Mouse (Mus musculus) G1E (cell line): ENCODE data around the gene A030005L19Rik. TPM values are rescaled to one million over a fixed set of nuclear protein-coding genes. Genes with fewer than 3 reads are reported as not detected.

Source experiments
- ATAC-seq: 2 replicates; pipeline ENCODE4 v1.8.0; 2016; ENCODE audit warnings: mild to moderate bottlenecking; ENCODE audit not compliant: insufficient number of reproducible peaks, poor library complexity, low FRiP score, severe bottlenecking; ENCODE audit errors: extremely low read depth
- DNase-seq: peaks from one replicate; pipeline ENCODE4 v3.0.0; 2012; ENCODE audit warnings: low spot score
- H3K27me3 ChIP-seq: 2 replicates; pipeline ENCODE4 v1.6.1; 2012; ENCODE audit warnings: mild to moderate bottlenecking, low read length, inconsistent platforms; ENCODE audit not compliant: insufficient read depth
- H3K36me3 ChIP-seq: replicated peaks from 2 replicates; pipeline ENCODE3; 2012; ENCODE audit warnings: mild to moderate bottlenecking, inconsistent platforms
- H3K4me1 ChIP-seq: 2 replicates; pipeline ENCODE4 v1.6.1; 2012; ENCODE audit warnings: low read depth, low read length, inconsistent platforms, mixed read lengths; ENCODE audit not compliant: insufficient read depth
- H3K4me3 ChIP-seq: 2 replicates; pipeline ENCODE4 v1.5.1; 2012; ENCODE audit warnings: low read depth, mild to moderate bottlenecking, inconsistent platforms, low read length, moderate library complexity, mixed read lengths
- H3K9me3 ChIP-seq: replicated peaks from 2 replicates; pipeline ENCODE4 v1.6.1; 2012; ENCODE audit warnings: inconsistent platforms
- CTCF ChIP-seq: IDR thresholded peaks from 2 replicates; pipeline ENCODE4 v1.5.1; 2012; ENCODE audit warnings: low read depth, low read length, inconsistent platforms, mixed read lengths
- GATA1 ChIP-seq: IDR thresholded peaks from 2 replicates; pipeline ENCODE4 v1.6.1; 2012; ENCODE audit warnings: borderline replicate concordance, low read length, inconsistent platforms, mixed read lengths
- GATA2 ChIP-seq: IDR thresholded peaks from 2 replicates; pipeline ENCODE4 v1.6.1; 2012; ENCODE audit warnings: low read depth, low read length, inconsistent platforms, borderline replicate concordance
- POLR2AphosphoS5 ChIP-seq: IDR thresholded peaks from 2 replicates; pipeline ENCODE4 v1.6.1; 2012; ENCODE audit warnings: low read depth, low read length, inconsistent platforms; ENCODE audit not compliant: insufficient replicate concordance
- TAL1 ChIP-seq: conservative IDR thresholded peaks from 2 replicates; pipeline ENCODE4 v1.6.1; 2012; ENCODE audit warnings: low read depth, low read length, inconsistent platforms, mixed read lengths
- polyA plus RNA-seq: library from polyadenylated mRNA; stranded (reverse); fragments of >175 nt; gene quantifications from 2 replicates; pipeline ENCODE4 v1.2.3, GENCODE M21; 2012
- total RNA-seq, 2 experiments: library from RNA; stranded (forward) in 1 of 2; stranded (reverse) in 1 of 2; fragments of 200-1000 nt in 1 of 2; fragments of >200 nt in 1 of 2; fragmentation: Nextera tagmentation in 1 of 2; gene quantifications; 2 replicates each; pipeline ENCODE4 v1.2.3; 2014 to 2017

A030005L19Rik gene
- total RNA-seq (2014; fragmentation: Nextera tagmentation) = 1.9 and 2.3 TPM in 2 replicates
- 0.22 and 0.46 TPM in 2 replicates for total RNA-seq (2017)
- 0.07 and 0.24 TPM in 2 replicates for polyA plus RNA-seq

GRCm38 (mm10) chr1:82913025-82913424 is at the start of gene A030005L19Rik:
Gene A030005L19Rik (plus strand): TSS chr1:82913325.
- Histone ChIP-seq H3K9me3 (no peaks in the 10 kb centered on the region), H3K27me3 (no peaks in the 10 kb centered on the region), H3K4me1 (peaks cover 24% of the 10 kb centered on the region; the same call in 1 of the 2 replicates), H3K36me3 (peaks cover 44% of the 10 kb centered on the region), H3K4me3 (no peak within 1 kb of the TSS)
- ATAC-seq (no peak), DNase-seq (no peak)
- TF ChIP-seq TAL1 = no peak
- TF ChIP-seq CTCF = no peak
- TF ChIP-seq GATA1 = no peak
- 0 out of 2 replicates have a peak, but pooled peaks have one; percentile 58 for TF ChIP-seq POLR2AphosphoS5
- no peak for TF ChIP-seq GATA2

DNA sequence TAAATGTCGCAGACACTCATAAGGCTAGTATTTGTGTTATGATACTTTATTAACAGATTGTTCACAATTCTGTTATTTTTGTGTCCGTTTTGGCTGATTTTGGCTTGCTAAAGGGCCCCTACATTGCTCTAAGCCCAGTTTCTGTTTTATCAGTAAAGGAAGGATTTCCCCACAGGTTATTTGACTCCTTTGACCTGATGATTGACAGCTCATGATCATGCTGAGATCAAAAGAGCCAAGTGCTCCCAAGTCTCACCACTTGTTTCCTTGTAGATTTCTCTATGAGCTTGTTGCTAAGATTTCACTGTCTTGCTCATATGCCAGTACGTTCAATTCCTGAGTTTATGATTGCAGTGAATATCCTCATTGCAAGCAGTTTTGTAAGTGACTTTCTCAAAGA is 42.9 kb upstream of the A030005L19Rik start:
- peaks cover 68% of the 10 kb centered on the region for H3K36me3 ChIP-seq
- TF ChIP-seq POLR2AphosphoS5 = no peak
- TF ChIP-seq TAL1 = no peak
- no peak for TF ChIP-seq CTCF
- TF ChIP-seq GATA2 = no peak
- no peak for TF ChIP-seq GATA1
- DNase-seq = no peak
- no peak overlapping the region for H3K4me3 ChIP-seq
- H3K4me1 ChIP-seq = peaks cover 11% of the 10 kb centered on the region
- no peaks in the 10 kb centered on the region for H3K27me3 ChIP-seq
- H3K9me3 ChIP-seq = no peaks in the 10 kb centered on the region
- ATAC-seq = no peak

GRCm38 (mm10) chr1:82879172-82879571 is 34.0 kb upstream of the A030005L19Rik start:
- no peaks in the 10 kb centered on the region for H3K27me3 ChIP-seq
- no peak overlapping the region for H3K4me3 ChIP-seq
- no peak for ATAC-seq
- TF ChIP-seq CTCF = no peak
- TF ChIP-seq GATA1 = no peak
- no peak for TF ChIP-seq POLR2AphosphoS5
- no peak for TF ChIP-seq GATA2
- no peak for TF ChIP-seq TAL1
- DNase-seq = no peak
- H3K9me3 ChIP-seq = no peaks in the 10 kb centered on the region
- H3K36me3 ChIP-seq = peaks cover 79% of the 10 kb centered on the region
- H3K4me1 ChIP-seq = peaks cover 4% of the 10 kb centered on the region; the same call in 1 of the 2 replicates

GRCm38 (mm10) chr1:82880196-82880595 is 32.9 kb upstream of the A030005L19Rik start:
- ATAC-seq (no peak), DNase-seq (no peak)
- Histone ChIP-seq H3K9me3 (no peaks in the 10 kb centered on the region), H3K27me3 (no peaks in the 10 kb centered on the region), H3K4me1 (peaks cover 4% of the 10 kb centered on the region; the same call in 1 of the 2 replicates), H3K4me3 (no peak overlapping the region), H3K36me3 (peaks cover 84% of the 10 kb centered on the region)
- TF ChIP-seq CTCF (no peak), GATA2 (no peak), TAL1 (no peak), POLR2AphosphoS5 (no peak), GATA1 (no peak)

- ATAC-seq = no peak
- DNase-seq = no peak
- TF ChIP-seq CTCF = no peak
- TF ChIP-seq GATA2 = no peak
- TF ChIP-seq TAL1 = no peak
- TF ChIP-seq POLR2AphosphoS5 = no peak
- no peak for TF ChIP-seq GATA1
- no peak overlapping the region for H3K4me3 ChIP-seq
- no peaks in the 10 kb centered on the region for H3K4me1 ChIP-seq
- H3K9me3 ChIP-seq = no peaks in the 10 kb centered on the region
- no peaks in the 10 kb centered on the region for H3K27me3 ChIP-seq
- H3K36me3 ChIP-seq = peaks cover 86% of the 10 kb centered on the region
These were observed 19.9 kb upstream of the A030005L19Rik start for GRCm38 (mm10) chr1:82893269-82893668.

DNA sequence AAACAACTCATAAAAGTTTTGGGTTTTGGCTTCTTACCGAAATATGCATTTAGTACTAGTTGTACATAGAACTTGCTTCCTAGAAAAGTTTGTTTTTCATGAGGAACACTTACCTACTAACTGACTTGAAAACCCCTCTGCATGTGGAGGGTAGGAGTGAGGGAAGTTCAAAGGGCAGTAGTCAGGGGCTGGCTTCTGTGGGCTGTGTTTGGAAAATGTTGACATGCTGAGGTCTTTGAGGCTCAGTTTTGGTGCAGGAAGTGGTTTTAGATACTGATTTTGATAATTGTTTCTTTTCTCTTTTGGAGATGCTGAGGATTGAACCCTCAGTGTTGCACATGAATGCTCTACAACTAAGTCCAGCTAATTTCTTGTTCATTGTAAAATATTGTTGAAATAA is 12.6 kb upstream of the A030005L19Rik start:
- no peaks in the 10 kb centered on the region for H3K9me3 ChIP-seq
- TF ChIP-seq CTCF (no peak), POLR2AphosphoS5 (no peak), GATA1 (no peak), GATA2 (no peak), TAL1 (no peak)
- H3K4me1 ChIP-seq = peaks cover 2% of the 10 kb centered on the region; the same call in 1 of the 2 replicates
- no peaks in the 10 kb centered on the region for H3K27me3 ChIP-seq
- peaks cover 81% of the 10 kb centered on the region for H3K36me3 ChIP-seq
- DNase-seq (no peak), ATAC-seq (no peak)
- H3K4me3 ChIP-seq = no peak overlapping the region

DNA sequence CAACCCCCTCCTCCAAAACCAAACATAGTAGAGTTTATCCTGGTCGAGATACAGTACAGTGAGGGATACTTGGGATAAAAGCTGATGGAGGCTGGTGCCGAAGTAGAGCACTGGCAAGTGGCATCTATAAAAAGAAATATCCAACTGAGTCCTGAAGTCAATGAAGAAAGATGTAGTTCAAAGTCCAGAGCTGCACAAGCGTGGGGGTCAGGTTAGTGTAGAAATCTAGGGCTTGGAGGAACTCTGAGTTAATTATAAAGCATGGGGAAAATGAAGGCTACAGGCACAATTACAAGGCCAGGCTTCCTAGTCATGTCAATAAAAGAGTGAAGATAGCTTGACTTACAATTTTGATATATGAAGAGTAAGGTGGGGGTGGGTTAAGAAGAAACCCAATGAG is 11.9 kb upstream of the A030005L19Rik start:
- H3K27me3 ChIP-seq = no peaks in the 10 kb centered on the region
- H3K36me3 ChIP-seq = peaks cover 83% of the 10 kb centered on the region
- no peak overlapping the region for H3K4me3 ChIP-seq
- DNase-seq (no peak), ATAC-seq (no peak)
- TF ChIP-seq POLR2AphosphoS5 = no peak
- TF ChIP-seq TAL1 = no peak
- no peak for TF ChIP-seq GATA1
- TF ChIP-seq GATA2 = no peak
- TF ChIP-seq CTCF = no peak
- no peaks in the 10 kb centered on the region for H3K9me3 ChIP-seq
- H3K4me1 ChIP-seq = peaks cover 2% of the 10 kb centered on the region; the same call in 1 of the 2 replicates
